Mouse (Mus musculus) urinary bladder, adult 18-20 months (tissue): Measurements from ENCODE around the gene Dsp.

Source experiments
- DNase-seq, 2 experiments: peaks; one replicate each; pipeline ENCODE4 v3.0.0; 2022; ENCODE audit warnings: low spot score in 2 of 2, mixed read lengths in 2 of 2

The Dsp gene

DNA sequence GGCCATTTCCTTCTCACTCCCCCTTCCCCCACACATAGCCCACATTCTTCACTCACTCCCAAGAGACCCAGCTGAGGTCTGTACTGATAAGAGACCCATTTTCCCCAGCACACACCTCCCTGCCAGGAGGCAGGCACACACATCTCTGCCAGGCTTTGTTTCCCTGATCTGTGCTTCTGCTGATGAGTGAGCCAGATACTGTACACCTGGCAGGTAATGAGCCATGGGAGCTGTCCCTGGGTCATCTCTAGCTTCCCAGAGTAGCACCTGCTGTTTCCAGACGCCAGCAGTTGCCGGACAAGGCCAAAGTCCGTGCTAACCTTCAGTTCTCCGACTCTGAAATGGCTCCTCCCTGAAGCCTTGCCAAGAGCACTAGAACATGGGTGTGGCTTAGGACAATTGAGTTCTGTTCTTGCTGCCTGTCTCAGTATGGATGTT, 19.6 kb downstream of the Dsp start:
- no peak for DNase-seq

DNA sequence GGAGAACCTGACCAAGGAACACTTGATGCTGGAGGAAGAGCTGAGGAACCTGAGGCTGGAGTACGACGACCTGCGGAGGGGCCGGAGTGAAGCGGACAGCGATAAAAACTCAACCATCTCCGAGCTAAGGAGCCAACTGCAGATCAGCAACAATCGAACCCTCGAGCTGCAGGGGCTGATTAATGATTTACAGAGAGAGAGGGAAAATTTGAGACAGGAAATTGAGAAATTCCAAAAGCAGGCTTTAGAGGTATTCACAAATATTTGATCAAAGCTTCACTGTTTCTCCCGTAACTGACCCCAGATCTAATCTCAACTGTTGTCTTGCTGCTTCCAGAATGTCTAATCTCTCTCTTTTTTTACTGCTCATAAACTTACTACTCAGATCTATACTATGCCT, 42.3 kb downstream of the Dsp start:
- no peak for DNase-seq

DNA sequence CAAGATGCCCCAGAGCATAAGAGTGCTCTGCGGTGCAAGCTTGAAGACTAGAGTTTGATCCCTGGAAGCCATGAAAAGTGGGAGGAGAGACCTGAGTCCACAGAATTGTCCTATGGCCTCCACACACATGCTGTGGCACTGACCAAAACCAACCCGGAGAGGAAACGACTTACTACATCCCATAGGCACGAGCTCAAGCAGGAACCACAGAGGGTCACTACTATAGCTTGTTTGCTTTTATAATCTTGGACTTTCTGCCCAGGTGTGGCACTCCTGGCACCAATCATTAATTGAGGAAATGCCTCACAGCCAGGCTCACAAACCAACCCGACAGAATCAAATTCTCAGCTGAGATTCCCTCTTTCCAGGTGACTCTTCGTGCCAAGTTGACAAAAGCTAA, 50.3 kb downstream of the Dsp start:
- no peak for DNase-seq

GRCm38 (mm10) chr13:38204171-38204570, 53.1 kb downstream of the Dsp start:
- DNase-seq: no peak

- peak; percentile 70 to 84 for DNase-seq
Measured at GRCm38 (mm10) chr13:38204702-38205482, 53.8 kb downstream of the Dsp start, which contains the start of gene Snrnp48. Gene Snrnp48, plus strand, starts transcription at chr13:38204938.

- no peak for DNase-seq
Measured at GRCm38 (mm10) chr13:38211122-38211521, 60.0 kb downstream of the Dsp start.

DNA sequence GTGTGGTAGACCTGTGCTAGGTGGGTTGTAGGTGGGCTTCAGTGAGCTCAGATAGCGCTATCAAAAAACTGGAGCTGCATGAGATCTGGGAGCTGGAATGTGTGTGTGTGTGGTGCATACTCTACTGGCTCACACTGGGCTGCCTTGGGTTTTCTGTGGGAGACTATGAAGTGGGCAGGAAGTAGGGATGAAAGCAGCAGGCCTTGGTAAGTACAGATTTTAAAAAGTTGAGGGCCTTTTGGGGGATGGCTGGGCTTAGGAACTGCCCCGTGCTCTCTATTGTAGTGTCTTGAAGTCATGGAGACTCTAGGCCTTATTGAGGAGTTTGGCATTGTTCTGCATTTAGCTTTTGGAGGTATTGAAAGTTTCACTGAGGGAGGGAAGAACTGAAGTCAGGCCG, 67.6 kb downstream of the Dsp start:
- DNase-seq: no peak

DNA sequence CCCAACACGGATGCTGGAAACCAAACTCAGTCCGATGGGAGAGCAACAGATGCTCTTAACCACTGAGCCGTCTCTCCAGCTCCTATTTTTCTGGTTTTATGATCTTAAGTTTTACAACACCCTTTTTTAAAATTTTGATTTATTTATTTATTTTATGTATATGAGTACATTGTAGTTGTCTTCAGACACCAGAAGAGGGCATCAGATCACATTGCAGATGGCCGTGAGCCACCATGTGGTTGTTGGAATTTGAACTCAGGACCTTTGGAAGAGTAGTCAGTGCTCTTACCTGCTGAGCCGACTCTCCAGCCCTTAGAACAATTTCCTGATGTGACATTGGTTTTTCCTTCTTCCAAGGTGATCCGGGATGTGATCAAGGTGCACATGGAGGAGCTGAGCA, 69.2 kb downstream of the Dsp start:
- no peak for DNase-seq

DNA sequence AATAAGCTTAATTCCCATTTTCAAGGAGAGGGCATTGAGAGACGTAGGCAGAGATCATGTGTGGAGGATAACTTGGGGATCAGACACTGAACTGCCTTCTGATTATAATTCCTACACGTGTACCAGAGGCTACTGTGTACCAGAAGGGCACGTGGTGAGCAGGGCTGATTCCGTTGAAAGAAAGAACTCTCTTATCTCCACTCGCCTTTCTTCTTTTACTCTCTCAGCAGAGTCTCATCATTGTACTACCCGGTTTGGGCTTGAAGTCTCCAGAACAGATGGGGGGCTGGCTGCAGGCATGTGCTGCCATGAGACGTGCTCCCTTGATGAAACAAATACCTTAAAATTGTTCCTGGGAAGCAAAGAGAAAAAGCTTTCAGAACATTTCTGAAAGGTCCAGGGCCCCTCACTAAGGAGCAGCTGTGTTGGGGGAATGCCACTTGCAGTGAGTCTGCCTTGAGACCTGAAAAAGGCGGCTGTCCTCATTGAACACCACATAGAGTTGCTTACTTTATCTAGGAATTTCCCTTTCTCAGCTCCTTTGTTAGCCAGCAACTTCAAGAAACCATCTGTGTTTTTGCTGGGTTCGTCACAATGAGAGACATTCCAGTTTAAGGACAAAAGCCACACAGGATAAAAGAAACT, 79.2 kb downstream of the Dsp start:
- no peak for DNase-seq

- DNase-seq: no peak
Measured at GRCm38 (mm10) chr13:38232411-38232810, 81.3 kb downstream of the Dsp start.

DNA sequence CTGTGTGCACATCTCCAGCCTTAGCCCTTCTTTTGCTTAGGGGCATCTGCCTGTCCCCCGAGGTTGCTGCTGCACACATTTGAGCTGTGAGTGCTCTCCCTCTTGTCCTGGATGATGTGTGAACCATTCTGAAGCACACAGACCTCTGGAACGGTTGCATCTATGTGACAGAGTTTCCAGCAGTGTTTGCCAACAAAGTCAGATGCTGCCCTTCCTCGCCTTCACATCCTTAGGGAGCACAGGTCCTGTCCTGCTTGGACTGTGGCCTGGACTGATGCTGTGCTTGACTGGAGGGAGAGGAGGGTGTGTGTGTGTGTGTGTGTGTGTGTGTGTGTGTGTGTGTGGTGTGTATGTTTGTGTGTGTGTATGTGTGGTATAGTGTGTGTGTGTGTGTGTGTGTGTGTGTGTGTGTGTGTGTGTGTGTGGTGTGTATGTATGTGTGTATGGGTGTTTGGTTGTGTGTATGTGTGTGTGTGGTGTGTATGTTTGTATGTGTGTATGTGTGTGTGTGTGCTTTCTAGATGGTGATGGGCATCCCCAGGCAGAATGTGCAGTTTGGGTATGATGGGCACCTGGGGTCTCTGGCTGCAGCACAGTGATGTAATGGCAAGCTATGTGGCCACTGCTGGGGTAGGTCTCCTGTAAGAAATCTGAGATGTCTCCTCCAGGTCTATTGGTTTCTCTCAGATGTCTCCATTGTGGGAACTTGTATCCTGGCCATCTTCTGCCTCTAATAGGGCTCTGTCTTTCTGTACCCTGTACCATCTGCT, 81.9 kb downstream of the Dsp start:
- DNase-seq: no peak

GRCm38 (mm10) chr13:38234651-38235050, 83.6 kb downstream of the Dsp start:
- DNase-seq: no peak

DNA sequence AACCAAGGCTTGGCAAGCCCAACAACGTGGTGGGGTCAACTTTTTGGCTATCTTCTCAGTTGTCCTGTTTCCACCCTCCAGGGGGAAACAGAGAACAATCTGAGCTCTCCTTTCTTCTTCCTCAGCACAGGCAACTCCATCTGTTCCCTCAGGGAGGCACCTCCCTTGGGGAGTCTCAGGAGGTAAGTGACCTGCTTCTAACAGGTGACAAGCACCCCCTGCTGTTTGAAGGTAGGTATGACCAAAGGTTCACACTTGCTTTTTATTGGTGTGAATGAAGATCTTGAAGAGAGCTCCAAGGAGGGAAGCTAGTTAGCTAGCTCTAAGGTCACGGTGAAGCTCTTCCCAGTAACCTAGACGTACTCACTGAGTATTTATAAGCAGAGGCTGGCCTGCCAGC, 84.3 kb downstream of the Dsp start:
- DNase-seq: no peak

- DNase-seq: peak in 1 of 2 experiments; percentile 33
Measured at GRCm38 (mm10) chr13:38248151-38248550, 97.1 kb downstream of the Dsp start.
